In genomic region chr1:52578298-52579056, GRCm38 (mm10) we compare ENCODE assay signal across 8 mouse cellular contexts. TPM values are rescaled to one million over a fixed set of nuclear protein-coding genes. Genes with fewer than 3 reads are reported as not detected.
DNase-seq lines count a peak whose midpoint lies in the region.

No protein-coding gene starts in this region.

- no peaks in the 10 kb centered on the region for H3K9me3 ChIP-seq in megakaryocyte, embryonic 14.5 days

- H3K27me3 ChIP-seq in megakaryocyte, embryonic 14.5 days (replicated peaks), result no peaks in the 10 kb centered on the region

- DNase-seq in left cerebral cortex, adult 18-20 months (ENCODE audit: low spot score in 2 of 2), result peak; percentile 19 to 22
- DNase-seq in left cerebral cortex, adult 11 months (ENCODE audit: low spot score), result no peak
- peak; percentile 48 for DNase-seq in embryo, embryonic 9.5 days (ENCODE audit: extremely low spot score)
- DNase-seq in heart, postnatal 14 days, result peak; percentile 1 to 35
- DNase-seq in left cerebral cortex, postnatal 25 days (ENCODE audit: low spot score in 2 of 2), result peak; percentile 39 to 76
- peak; percentile 42 to 65 for DNase-seq in spleen, postnatal 4 days (ENCODE audit: low spot score in 2 of 2)
- DNase-seq in MN1 (ENCODE audit: low spot score), result no peak

- intact Hi-C loops in heart, postnatal 14 days (cut with DNase I), result no loop called here
- intact Hi-C loops in left cerebral cortex, postnatal 25 days (cut with DNase I), result no loop called here

- H3K4me3 ChIP-seq in megakaryocyte, embryonic 14.5 days (replicated peaks), result peak overlapping the region; percentile 82

- H3K4me1 ChIP-seq in megakaryocyte, embryonic 14.5 days, result peaks cover 49% of the 10 kb centered on the region

- no peaks in the 10 kb centered on the region for H3K36me3 ChIP-seq in megakaryocyte, embryonic 14.5 days (replicated peaks; ENCODE audit: low read length)

RNA-seq across cellular contexts. Expression of gene Nemp2, which starts 52.0 kb away (rescaled TPM):
- 1 to 10 TPM; 3.5 to 3.9 TPM for total RNA-seq in left cerebral cortex, adult 18-20 months (2021)
- total RNA-seq in heart, postnatal 14 days (2021), result 1 to 10 TPM; 1.6 to 2.1 TPM
- 1 to 10 TPM; 4.2 to 4.5 TPM for total RNA-seq in left cerebral cortex, postnatal 25 days (2021)
- 0.15 TPM in 1 of 2 replicates, not detected in the other for polyA plus RNA-seq in megakaryocyte, embryonic 14.5 days (2012; ENCODE audit: insufficient read depth, low replicate concordance)

Comparison
In these comparisons a context has a peak if more than half of its experiments do, and no peak if none do; other contexts are left out.
1. DNase-seq: peak in left cerebral cortex, adult 18-20 months (2 of 2), embryo, embryonic 9.5 days (single experiment), heart, postnatal 14 days (2 of 2), left cerebral cortex, postnatal 25 days (2 of 2) and spleen, postnatal 4 days (2 of 2); none in left cerebral cortex, adult 11 months (single experiment) and MN1 (single experiment).